Mouse (Mus musculus): ENCODE data around the gene Banf2.

DNA sequence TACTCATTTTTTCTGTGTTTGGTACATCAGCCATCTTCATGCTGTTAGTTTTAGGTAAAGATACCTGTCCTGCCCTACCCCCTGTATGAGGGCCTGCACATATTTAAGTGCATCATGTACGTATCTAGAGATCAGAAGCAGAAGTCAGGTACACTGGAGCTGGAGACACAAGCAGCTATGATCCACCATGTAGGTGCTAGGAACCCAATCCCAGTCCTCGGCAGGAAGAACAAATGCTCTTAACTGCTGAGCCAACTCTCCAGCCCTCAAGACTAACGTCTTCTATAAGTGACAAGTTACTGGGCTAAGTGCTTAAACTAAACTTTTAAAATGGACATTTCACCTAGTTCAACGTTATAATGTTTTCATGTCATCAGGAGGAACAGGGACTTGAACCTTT, 25.6 kb upstream of the Banf2 start:
- TF ChIP-seq CTCF (IDR thresholded peaks at IDR 0.05; ENCODE audit: insufficient read depth, low read length) (no peak), POLR2A (IDR thresholded peaks at IDR 0.05; ENCODE audit: borderline replicate concordance, extremely low read depth, low read depth, low read length) (no peak)
